ENCODE assay signal across 10 mouse cellular contexts in the genomic region with DNA sequence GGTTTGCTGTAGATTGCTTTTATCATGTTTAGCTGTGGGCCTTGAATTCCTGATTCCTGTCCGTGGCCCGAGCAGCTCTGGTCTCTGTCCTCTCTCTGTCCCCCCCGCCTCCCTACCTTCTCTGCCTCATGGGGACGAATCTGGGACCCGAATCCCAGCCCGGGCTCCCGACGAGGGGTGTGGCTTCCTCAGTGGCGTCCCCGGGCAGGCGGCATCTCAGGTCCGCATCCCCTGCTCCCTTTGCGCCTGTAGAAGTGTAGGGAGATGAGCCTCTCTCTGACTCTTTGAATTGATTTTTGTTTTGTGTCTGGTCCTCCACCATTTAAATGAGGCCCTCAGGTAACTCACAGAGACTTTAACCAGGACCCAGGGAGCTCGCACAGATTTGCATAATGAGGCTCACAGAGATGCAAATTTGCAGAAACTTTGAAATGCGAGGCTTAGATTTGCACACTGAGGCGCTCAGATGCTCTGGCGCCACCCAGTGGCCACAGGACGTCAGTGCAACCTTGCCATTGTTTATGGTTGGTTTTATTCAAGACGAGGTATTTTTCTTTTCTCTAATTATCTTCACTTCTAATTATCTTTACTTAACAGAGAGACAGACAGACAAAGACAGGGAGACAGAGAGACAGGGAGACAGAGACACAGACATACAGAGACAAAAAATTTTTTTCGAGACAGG. TPM values are rescaled to one million over a fixed set of nuclear protein-coding genes. Genes with fewer than 3 reads are reported as not detected.
DNase-seq lines count a peak whose midpoint lies in the region; ATAC-seq and TF ChIP-seq lines count a peak whose summit lies in the region.
"Not testable (repeated sequence)": the region's sequence is repeated elsewhere in the genome, so short reads cannot be mapped to it uniquely, and the experiment has no call there.
"Had no signal": no experiment of that assay in that cellular context is flagged by ENCODE, and none has a peak within 500 bp of the region (broad histone marks: within the 10 kb centered on the region; RNA-seq: fewer than 3 reads in every experiment).

No protein-coding gene starts in this region.

- peak; percentile 89; the same call in 1 of the 2 replicates for ATAC-seq in forebrain, embryonic 15.5 days (replicated peaks)
- peak; percentile 59; the same call in 1 of the 2 replicates for ATAC-seq in lung, postnatal 0 days
- peak; percentile 68; the same call in 1 of the 2 replicates for ATAC-seq in neural tube, embryonic 14.5 days (ENCODE audit: low read depth)

- H3K4me3 ChIP-seq in forebrain, embryonic 15.5 days; lung, postnatal 0 days (ENCODE audit: low read depth, low read length); neural tube, embryonic 14.5 days (ENCODE audit: low read depth, low read length): not testable (repeated sequence)

- not testable (repeated sequence) for TF ChIP-seq CTCF in lung, postnatal 0 days (IDR thresholded peaks at IDR 0.05)

- 64% methylated on average over 20 of the region's 20 CpGs for WGBS in forebrain, embryonic 15.5 days
- 82% methylated on average over 10 of the region's 20 CpGs for WGBS in lung, postnatal 0 days
- 83% methylated on average over 12 of the region's 20 CpGs for WGBS in neural tube, embryonic 14.5 days

- H3K9me3 ChIP-seq in forebrain, embryonic 15.5 days; lung, postnatal 0 days (ENCODE audit: low read length); neural tube, embryonic 14.5 days (ENCODE audit: control insufficient read depth, low read length): not testable (repeated sequence)

- H3K27me3 ChIP-seq in forebrain, embryonic 15.5 days; lung, postnatal 0 days (replicated peaks; ENCODE audit: insufficient read depth, low read length); neural tube, embryonic 14.5 days (ENCODE audit: control insufficient read depth, insufficient read depth, low read length): not testable (repeated sequence)

- H3K9ac ChIP-seq in forebrain, embryonic 15.5 days (replicated peaks); lung, postnatal 0 days (replicated peaks; ENCODE audit: low read depth); neural tube, embryonic 14.5 days (replicated peaks; ENCODE audit: low read depth, low read length): not testable (repeated sequence)

- not testable (repeated sequence) for TF ChIP-seq EP300 in lung, postnatal 0 days (IDR thresholded peaks at IDR 0.05)

- not testable (repeated sequence) for H3K27ac ChIP-seq in forebrain, embryonic 15.5 days (replicated peaks); lung, postnatal 0 days (ENCODE audit: low read length); neural tube, embryonic 14.5 days (ENCODE audit: low read depth, low read length)

- H3K36me3 ChIP-seq in forebrain, embryonic 15.5 days; lung, postnatal 0 days (ENCODE audit: insufficient read depth, low read length); neural tube, embryonic 14.5 days (ENCODE audit: control insufficient read depth, insufficient read depth, low read length): not testable (repeated sequence)

- H3K4me1 ChIP-seq in forebrain, embryonic 15.5 days; lung, postnatal 0 days (ENCODE audit: insufficient read depth, low read depth, low read length); neural tube, embryonic 14.5 days (ENCODE audit: control insufficient read depth, insufficient read depth, low read length): not testable (repeated sequence)

- peak; percentile 24 for DNase-seq in CD4-positive, CD25-positive, alpha-beta regulatory T cell, adult 2 months (ENCODE audit: low read depth, low spot score)
- peak; percentile 60 for DNase-seq in cerebellum, adult 9-11 months
- DNase-seq in heart, postnatal 4 days, result peak; percentile 61
- peak; percentile 48 to 60 for DNase-seq in kidney, postnatal 4 days
- not testable (repeated sequence) for DNase-seq in lung, postnatal 0 days (ENCODE audit: low spot score)
- DNase-seq in thymus, adult 18-20 months, result peak; percentile 25 to 52

- not testable (repeated sequence) for H3K4me2 ChIP-seq in forebrain, embryonic 15.5 days (replicated peaks); lung, postnatal 0 days (replicated peaks; ENCODE audit: low read depth, low read length); neural tube, embryonic 14.5 days (ENCODE audit: low read depth, low read length)

RNA-seq across cellular contexts. Expression of gene Gm21860, which starts 23.6 kb away (rescaled TPM):
- not detected in 2 replicates for polyA plus RNA-seq in forebrain, embryonic 15.5 days (2015; fragmentation: Nextera tagmentation; extraction: Ambion mirVana)
- total RNA-seq in heart, postnatal 4 days (2021), result not detected
- polyA plus RNA-seq in lung, postnatal 0 days (2015; fragmentation: Nextera tagmentation; extraction: Ambion mirVana), result not detected in 2 replicates
- not detected in 2 replicates for polyA plus RNA-seq in neural tube, embryonic 14.5 days (2014; fragmentation: Nextera tagmentation; extraction: Ambion mirVana)
- total RNA-seq: heart, postnatal 14 days; layer of hippocampus, postnatal 10 days had no signal

RNA-seq across cellular contexts. Expression of gene Gm47283, which starts 53.5 kb away (rescaled TPM):
- polyA plus RNA-seq in forebrain, embryonic 15.5 days (2015; fragmentation: Nextera tagmentation; extraction: Ambion mirVana), result not detected in 2 replicates
- not detected for total RNA-seq in heart, postnatal 4 days (2021)
- polyA plus RNA-seq in lung, postnatal 0 days (2015; fragmentation: Nextera tagmentation; extraction: Ambion mirVana), result not detected in 2 replicates
- not detected in 2 replicates for polyA plus RNA-seq in neural tube, embryonic 14.5 days (2014; fragmentation: Nextera tagmentation; extraction: Ambion mirVana)
- total RNA-seq: heart, postnatal 14 days; layer of hippocampus, postnatal 10 days had no signal
